Mouse (Mus musculus): ENCODE measurements around the gene Sik2.
A peak's percentile ranks its signal among the peaks of the same experiment; 100 is the strongest.

The Sik2 gene

DNA sequence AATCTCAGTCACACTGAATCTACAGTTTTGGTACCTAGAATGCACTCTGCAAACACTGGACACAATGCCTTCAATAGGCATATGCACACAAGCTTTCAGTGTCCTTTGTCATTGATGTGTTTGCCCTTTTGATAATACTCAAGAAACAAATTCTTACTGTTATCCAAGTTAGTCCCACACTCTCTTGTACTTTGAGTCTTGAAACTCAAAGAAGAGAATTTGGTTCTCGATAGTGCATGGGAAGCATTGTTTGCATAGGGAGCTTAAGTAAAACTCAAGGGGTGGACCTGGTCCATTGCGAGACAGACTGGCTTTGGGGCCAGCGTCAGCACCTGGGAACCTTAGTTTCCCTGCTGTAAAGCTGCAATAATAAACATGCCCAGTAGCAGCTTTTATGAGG lies 90.7 kb downstream of the Sik2 start:
- no peak for DNase-seq (ENCODE audit: low spot score in 2 of 2)

DNA sequence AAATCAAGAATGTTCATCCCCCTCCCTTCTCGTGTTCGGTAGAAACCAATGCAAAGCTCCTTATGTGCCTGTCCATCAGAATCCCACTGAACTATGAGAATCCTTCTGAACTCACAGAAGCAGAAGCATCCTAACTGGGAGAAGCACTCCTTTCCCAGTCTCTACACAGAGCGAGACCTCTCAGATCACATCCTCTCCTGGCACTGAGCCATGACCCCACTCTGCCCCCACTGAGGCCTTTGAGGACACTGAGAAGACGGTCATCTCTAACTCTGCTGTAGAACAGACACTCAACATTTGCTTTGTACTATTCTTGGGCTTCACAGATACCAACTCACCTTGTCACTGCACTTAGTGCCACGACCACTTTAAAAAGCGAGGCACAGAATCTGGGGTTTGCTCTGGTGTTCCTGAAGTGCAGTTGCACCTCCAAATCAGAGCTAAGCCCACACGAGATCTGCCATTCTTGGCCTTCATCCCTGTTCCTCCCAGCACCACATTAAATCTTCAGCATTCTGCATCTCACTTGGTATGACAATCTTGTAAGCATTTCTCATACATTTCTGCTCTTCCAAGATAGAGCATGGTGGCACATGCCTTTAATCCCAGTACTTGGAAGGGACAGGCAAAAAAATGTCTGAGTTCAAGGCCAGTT lies 96.9 kb downstream of the Sik2 start:
- no peak for DNase-seq (ENCODE audit: low spot score in 2 of 2)

DNA sequence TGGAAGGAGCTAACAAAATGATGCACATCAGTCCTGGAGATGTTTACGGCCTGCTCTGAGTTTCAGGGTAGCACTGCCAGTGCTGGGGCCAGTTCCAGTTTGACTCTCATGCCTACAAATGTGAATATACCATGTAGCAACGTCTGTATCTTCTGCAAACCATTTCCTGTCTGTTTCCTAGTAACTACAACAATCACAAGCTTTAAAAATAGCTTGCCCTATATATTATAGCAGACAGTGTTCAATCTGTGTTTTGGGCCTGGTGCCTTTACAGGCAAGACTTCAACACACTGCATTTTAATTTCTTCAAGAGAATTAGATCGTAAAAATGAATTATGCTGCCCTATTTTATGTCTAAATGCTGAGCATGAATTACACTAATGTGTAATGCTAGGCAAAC lies 103.6 kb downstream of the Sik2 start:
- DNase-seq (ENCODE audit: low spot score in 2 of 2), result no peak

DNA sequence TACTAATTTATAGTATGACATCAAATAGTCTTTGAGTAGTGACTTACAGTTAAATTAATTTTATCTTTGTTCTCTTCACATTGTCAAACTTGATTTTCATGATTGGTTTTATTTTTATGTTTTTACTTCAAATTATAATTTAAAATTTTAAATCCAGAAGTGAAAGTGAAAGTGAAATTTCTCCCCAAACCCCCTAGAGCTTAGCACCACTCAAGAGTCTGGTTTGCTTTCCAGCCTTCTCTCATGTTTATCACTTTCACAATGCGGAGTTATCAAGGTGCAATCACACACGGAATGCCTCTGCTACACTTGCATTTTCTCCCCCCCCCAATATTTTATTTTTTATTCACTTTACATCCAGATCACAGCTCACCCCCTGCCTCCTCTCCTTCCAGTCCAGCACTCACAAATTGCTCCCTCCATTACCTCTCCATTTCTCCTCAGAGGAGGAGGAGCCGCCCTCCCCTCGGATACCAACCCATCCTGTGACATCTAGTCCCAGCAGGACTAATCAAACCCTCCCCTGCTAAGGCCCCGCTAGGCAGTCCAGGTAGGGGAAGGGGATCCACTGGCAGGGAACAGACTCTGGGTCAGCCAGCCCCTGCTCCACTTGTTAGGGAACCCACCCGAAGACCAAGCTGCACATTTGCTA lies 104.6 kb downstream of the Sik2 start:
- DNase-seq (ENCODE audit: low spot score in 2 of 2), result no peak

DNA sequence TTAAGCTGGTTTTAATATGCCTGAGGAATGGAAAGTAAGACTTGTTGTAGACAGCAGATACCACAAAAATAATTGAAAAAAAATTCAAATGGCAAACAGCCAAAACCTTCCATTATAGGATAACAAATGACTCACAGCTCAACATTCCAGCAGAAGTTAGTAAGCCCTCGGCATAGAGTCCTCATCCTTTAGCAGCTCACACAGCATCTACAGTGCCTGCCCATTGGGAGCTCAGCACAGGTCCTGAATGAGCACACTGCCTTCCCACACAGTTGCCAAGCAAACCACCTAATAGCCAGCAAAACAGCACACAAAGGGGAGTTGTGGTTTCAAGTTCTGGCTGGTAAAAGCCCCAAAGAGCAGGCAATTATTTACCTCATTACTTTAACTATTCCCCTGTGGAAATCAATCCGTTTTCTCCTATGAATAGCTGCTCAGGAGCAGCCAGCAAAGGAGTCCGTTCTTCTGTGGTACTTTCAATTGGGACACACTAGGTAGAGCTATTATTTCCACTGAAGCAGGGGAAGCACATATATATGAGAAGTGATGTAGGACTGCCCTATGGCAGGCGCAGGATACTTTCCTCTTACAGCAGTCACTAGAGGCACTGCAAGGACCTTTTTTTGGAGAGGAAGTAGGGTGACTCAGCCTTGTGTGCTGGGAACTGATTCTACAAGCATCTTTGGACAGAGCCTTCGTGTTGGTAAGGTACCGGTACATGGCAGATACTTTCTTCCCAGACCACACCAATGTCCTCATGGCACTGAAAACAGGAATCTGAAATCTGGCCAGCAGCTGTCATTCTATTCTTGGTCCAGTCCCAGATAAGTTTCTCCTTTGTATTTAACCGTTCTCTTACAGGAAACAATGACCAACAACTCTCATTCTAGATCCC lies 108.6 kb downstream of the Sik2 start:
- DNase-seq (ENCODE audit: low spot score in 2 of 2), result no peak

DNA sequence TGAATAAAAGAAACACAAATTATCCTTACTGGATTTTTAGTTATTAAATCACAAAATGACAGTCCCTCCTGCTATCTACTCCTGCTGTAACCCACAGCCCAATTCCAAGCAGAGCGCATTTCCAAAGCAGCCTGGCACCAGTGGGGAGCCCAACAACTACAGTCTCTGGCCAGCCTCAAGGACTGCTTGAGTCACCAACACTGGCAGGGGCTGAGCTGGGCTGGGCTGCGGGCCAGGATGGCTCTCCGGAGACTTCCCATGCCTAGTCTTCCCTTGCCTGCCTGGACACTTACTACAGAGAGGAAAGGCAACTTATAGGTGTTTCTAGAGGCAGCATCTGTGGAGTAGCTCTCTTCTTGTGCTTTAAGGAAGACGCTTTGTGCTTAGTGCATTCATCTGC lies 115.2 kb downstream of the Sik2 start:
- peak in 1 of 2 experiments; percentile 82 for DNase-seq (ENCODE audit: low spot score in 2 of 2)

DNA sequence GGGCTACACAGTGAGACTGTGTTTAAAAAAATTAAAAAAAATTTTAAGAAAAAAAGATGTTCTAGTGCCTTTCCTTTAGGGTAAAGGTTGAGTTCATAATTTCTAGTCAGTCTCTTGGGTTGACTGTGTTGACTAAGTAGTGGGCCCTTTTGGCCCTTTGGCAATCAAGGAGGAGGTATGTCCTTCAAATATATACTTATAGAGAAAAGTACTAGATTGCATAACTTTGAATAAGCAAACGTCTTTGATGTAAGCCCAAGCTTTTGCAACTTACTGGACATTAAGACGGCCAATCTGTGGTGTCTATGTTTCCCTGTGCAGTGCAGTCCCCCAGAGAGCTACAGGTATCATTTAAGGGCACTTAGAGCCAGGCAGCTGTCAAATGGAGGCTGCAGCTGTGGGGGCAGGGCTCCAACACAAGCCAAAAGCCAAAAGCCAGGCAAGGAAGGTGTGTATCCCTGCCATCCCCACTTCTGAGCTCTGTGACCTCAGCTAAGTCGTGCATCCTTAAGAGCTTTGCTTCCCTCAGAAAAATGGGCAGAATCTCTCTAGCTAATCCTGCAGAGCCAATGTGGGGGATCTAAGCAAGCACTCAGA lies 118.3 kb downstream of the Sik2 start:
- no peak for DNase-seq (ENCODE audit: low spot score in 2 of 2)

DNA sequence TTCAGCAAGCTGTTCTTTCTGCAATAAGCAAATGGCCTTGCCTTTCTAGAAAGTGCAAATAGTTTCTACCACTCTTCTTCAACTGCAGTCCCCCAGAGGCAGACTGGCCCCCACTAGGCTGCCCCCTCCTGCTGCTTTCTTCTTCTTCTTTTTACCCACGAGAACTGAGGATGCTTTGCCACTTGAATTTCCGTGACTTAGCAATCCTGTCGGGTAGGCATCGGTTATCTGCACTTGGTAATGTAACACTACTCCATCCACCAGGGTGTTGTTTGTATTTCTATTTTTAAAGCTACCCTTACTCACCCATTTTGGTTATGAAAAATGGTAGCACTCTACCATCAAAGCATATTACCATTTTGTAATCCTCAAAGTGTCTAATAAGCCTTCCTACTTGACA lies 118.9 kb downstream of the Sik2 start:
- no peak for DNase-seq (ENCODE audit: low spot score in 2 of 2)

DNA sequence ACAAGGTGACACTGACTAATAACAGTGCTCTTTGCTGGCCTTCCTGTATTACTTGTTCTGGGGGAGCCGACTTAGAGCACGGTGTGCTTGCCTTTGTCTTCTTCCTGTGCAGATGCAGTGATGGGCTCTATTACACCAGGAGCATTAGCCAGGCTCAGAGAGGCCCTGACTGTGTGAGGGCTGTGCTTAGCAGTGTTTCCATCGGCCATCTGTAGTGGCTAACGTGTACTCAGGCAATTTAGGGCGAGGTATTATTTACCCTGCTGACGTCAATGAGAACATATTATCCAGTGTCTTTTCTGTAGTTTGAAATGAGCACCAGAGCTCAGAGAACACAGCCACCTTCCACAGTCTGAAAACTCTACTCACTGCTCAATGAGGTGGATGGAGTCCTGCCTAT lies 119.7 kb downstream of the Sik2 start:
- no peak for DNase-seq (ENCODE audit: low spot score in 2 of 2)

DNA sequence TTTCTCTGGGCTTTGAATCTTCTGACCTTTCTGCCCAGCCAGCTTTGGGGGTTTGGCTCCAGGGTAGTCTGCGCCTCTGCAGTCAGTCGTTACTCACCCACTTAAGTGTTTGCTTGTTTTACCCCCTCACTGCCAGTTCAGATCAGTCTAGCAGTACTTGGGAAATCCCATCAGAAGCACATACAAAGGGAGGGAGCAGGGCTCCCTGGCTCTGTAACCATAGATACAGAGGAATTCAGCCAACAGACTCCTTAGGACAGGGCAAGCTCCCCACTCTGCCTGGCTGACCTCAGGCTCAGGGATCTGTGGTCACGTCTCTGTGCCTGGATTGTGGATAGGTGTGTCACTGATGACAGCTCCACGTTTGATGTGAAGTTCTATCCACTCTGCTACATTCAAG lies 121.5 kb downstream of the Sik2 start:
- DNase-seq (ENCODE audit: low spot score in 2 of 2), result no peak

DNA sequence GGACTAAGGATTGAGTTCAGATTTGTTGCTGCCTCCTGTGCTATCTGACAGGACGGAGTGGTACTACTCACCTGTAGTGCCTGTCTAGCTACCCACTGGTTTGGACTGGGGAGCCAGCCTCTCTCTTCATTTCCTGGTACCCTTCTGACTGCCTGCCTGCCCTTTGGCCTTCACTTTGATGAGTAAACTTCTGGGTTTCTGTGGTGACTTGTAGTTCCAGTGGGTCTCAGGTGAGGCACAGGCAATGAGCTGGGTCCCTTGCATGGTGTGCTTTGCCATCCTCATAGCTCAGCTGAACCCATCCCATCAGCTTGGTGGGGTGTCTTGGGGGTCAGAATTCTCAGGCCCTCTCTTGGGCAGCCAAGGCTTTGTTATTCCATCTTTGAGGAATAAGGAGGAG lies 122.0 kb downstream of the Sik2 start:
- no peak for DNase-seq (ENCODE audit: low spot score in 2 of 2)

DNA sequence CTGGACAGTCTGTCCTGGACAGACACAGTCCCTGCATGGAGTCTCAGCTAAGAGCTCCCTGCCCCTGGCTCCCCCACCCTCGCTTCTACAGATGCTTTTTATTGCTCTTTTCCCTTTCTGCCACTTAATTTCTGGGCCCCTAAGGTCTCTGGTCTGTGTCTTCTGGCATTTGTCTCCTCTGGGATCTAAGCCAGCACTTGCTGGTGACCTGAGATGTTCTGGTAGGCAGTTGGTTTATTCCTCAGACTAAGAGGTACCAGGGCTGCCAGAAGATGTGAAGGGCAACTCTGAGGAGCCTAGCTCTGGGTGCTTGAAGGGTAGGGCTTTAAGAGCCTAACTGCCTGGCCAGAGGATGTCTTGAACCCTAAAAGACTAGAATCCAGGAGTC lies 123.3 kb downstream of the Sik2 start:
- DNase-seq (ENCODE audit: low spot score in 2 of 2), result no peak

DNA sequence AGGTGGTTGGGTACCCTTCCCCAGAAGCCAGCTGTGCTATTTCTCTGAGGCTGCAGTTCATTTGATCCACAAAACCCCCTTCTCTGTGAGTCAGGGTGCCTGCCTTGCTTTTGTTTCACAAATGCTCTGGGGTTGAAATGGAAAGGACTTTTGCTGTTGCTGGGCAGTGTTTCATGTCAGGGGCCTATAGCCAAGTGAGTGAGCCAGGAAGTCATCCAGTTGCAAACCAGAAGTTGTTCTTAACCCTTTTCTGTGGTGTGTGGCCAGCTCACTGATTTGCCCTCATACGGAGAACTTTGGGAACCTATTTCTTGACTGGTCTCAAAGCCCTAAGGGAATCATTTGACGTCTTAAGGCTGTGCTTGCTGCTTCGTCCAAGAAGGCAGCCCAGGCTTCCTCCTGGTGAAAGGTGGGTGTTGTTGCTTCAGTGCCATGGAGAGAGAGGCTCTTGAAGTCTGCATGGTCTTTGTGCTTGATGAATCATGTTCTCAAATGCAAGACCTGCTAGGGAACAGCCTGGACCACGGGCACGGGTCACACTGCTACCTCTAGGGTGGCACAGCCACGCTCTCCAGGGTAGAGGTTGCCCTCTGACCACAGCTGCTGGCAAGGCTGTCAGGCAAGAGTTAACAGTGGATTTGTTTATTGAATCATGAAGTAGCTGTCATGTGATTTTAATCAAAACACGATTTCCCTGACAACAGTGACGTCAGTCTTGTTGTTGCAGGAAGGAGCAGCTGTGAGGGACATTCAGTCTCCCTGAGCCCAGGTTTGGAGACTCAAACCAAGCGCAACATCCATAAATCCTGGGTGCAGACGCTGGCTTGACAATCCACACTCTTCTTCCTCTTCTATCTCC lies 123.9 kb downstream of the Sik2 start:
- DNase-seq (ENCODE audit: low spot score in 2 of 2), result peak; percentile 67 to 80

DNA sequence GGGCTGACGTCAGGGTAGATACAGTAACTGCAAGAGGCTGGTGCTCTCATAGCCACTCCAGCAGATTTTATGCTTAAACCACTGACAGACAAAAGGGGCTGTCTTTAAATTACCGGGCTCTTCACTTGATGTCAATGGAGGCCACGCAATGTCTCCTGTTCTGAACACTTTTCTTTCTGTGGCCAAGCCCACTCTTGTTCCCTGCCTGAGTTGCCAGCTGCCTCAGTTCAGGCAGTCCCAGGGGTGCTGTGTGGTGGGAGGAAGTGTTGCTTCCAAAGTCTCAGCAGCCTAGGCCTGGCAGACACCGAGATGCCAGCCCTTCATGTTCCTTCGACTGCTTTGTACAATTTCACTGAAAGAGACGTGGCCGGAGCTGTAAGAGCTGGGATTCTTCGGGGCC lies 124.8 kb downstream of the Sik2 start:
- DNase-seq (ENCODE audit: low spot score in 2 of 2), result no peak

DNA sequence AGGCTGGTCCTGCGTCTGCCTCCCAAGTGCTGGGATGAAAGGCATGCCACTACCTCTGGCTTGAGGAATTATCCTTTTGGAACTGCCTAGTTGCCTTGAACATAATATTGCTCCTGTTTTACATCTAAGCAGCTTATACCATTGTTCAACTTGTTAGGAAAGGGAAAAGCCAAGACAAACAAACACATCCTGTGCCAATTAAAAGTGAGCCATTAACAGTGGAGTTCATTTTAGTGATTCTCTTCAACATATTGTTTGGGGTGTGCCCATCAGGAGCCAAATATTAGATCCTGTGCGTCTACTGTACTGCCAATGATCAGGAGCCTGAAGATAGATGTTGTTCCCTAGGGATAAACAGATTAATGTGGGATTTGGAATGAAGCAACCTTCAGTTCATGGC lies 126.7 kb downstream of the Sik2 start:
- no peak for DNase-seq (ENCODE audit: low spot score in 2 of 2)

DNA sequence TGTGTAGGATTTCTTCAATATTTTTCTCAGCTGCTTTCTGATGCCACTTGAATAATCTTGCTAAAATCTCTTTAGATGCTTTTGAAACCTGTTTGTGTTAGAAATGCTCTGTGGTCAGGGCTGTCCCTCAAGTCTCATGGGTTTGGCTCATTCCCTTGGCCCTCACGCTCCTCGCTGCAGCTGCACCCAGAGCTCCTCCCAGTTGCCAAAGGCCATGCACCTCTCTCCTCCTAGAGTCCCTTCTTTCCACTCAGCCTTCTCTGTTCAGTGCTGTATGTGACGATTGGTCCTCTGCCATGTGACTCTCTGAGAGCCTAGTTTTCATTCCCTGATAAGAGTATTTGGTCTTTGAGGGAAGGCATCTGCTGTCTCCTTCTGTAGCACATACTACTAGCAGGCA lies 131.4 kb downstream of the Sik2 start:
- no peak for DNase-seq (ENCODE audit: low spot score in 2 of 2)

DNA sequence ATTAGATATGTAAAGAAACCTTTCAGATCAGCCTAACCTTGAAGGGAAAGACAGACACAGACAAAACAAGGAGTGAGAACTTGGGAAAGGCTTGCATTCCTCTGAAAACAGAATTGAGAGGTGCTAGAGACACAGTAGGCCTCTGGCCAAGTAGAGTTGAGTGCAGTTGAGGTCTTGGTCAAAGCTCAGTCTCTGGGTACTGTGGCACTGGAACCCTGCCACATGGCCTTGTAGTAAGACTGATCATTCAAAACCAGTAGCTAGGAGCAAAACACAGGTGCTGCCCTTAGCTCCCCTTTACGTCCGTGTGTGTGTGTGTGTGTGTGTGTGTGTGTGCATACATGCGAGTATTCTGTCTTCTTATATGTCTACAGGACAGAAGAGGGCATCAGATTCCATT lies 132.6 kb downstream of the Sik2 start:
- peak in 1 of 2 experiments; percentile 50 for DNase-seq (ENCODE audit: low spot score in 2 of 2)

DNA sequence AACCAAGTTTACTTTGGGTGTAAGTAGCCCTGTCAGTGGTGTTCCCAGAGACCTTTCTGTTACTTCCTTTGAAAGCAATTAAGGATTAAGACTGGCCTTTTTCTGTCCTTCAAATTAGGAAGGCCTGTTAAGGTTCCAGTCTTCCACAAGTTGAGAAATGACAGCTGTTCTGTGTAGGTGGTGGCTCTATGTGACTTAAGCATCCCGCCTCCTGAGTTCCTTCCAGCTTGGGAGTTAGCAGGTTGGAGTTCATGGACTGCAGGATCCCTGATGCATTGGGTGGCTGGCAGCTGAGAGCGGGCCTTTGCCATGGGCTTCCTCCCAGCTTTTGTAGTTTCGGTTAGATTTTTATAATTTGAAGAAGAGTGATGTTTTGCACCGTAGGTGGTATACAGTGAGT lies 133.4 kb downstream of the Sik2 start:
- DNase-seq (ENCODE audit: low spot score in 2 of 2), result no peak

DNA sequence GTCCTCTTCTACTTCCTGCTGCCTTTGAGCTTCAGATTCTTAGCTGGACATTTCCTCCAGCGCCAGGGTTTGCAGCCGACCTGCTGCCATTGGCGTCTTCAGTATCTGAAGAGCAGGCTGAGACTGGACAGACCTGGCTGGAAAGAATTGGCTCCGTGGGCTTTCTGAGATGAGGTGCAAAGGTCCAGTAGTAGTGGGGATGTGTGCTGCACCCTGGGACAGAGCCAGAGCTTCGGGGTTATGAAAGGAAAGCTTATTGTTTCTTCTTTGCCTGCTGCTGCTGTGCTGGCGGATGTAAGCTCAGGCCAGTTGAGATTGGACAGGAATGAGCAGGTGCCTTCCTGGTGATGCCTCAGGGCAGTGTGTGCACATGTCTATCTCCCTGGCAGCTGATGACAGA lies 134.8 kb downstream of the Sik2 start:
- no peak for DNase-seq (ENCODE audit: low spot score in 2 of 2)

DNA sequence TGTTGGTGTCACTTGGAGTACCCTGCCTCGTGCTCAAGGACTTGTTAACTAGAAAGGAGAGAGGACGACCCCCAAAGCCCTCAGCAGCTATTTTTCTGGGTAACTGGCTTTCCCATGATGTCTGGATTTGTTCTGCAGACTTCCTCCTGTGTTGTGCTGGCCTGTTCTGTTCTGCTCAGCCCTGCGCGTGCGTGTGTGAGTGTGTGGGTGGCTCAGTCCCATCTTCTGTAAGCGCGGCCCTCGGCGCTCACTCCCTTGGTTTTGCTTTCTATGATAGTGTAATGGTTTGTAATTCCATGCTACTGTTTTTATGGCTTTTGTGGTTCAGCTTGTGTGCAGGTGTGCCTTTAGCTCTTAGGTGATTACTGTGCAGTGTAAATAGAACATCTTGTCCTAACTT lies 135.7 kb downstream of the Sik2 start:
- DNase-seq (ENCODE audit: low spot score in 2 of 2), result no peak

DNA sequence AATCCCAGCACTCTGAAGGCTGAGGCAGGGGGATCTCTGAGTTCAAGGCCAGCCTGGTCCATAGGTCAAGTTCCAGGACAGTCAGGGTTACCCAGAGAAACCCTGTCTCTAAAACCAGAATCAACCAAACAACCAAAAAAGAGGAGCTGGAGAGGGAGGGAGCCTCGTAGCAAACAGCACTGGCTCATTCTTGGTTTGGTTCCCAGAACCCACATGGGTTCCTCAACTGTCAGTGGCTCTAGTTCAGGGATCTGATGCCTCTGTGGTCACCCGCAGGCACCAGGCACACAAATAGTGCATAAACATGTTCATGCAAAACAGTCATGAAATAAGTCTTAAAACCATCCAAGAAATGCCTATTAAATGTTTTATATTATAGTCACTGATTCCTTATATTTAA lies 140.7 kb downstream of the Sik2 start:
- DNase-seq (ENCODE audit: low spot score in 2 of 2), result no peak

DNA sequence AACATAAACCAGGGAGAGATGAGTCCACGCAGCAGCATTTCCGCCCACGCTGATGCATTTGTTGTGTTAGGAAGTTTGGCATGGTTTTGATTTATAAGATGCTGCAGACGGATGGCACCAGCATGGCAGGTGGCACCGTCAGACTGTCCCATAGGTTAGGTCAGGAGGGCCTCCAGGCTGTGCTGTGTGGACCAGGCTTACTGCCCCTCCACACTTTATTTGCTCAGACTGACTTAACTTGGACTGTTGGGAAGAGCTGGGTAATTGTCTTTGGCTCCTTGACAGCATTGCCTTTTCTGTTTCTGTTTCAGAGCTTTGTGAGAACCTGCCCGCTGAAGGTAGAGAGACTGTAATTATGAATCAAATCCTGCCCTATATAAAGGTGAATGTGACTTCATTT lies 141.9 kb downstream of the Sik2 start:
- no peak for DNase-seq (ENCODE audit: low spot score in 2 of 2)

All from urinary bladder, postnatal 36 days (tissue).